Mouse (Mus musculus) layer of hippocampus, adult 2 months (tissue): Measurements from ENCODE around the gene Pik3c2b. TPM values are rescaled to one million over a fixed set of nuclear protein-coding genes. Genes with fewer than 3 reads are reported as not detected.
A peak's percentile ranks its signal among the peaks of the same experiment; 100 is the strongest.
"Not testable (repeated sequence)": the region's sequence is repeated elsewhere in the genome, so short reads cannot be mapped to it uniquely, and the experiment has no call there.

Source experiments
- DNase-seq, 2 experiments: peaks; one replicate each; pipeline ENCODE4 v3.0.0; 2022; ENCODE audit warnings: low spot score in 2 of 2
- H3K27ac ChIP-seq: fragments of 200-600 bp; 2 replicates; pipeline ENCODE4 v1.8.1; 2022
- H3K4me3 ChIP-seq: fragments of 200-600 bp; 2 replicates; pipeline ENCODE4 v1.8.1; 2022; ENCODE audit warnings: mild to moderate bottlenecking
- CTCF ChIP-seq: fragments of 200-600 bp; conservative IDR thresholded peaks from 2 replicates; pipeline ENCODE4 v1.8.1; 2022; ENCODE audit warnings: antibody characterized with exemption, mild to moderate bottlenecking, moderate library complexity
- long read RNA-seq, 2 experiments: library from polyadenylated mRNA; stranded (forward); transcript quantifications; one replicate each; pipeline ENCODE4 v2.0.0; 2021; ENCODE audit warnings: borderline mapping rate in 2 of 2
- total RNA-seq, 2 experiments: library from RNA; stranded (reverse); gene quantifications; 2 replicates each; pipeline ENCODE4 v1.2.3; 2021

Pik3c2b gene
- total RNA-seq = 10 to 100 TPM; 13.7 to 15.5 TPM
- long read RNA-seq, experiment 1, partial matches to known transcripts = 3 of 4 reads
- long read RNA-seq, experiment 1, other reads (novel, unspliced or antisense) = 0 of 4 reads
- long read RNA-seq, experiment 2, full-length matches to known transcripts = 1 of 3 reads
- long read RNA-seq, experiment 2, partial matches to known transcripts = 2 of 3 reads
- long read RNA-seq, experiment 2, other reads (novel, unspliced or antisense) = 0 of 3 reads

- TF ChIP-seq CTCF = no peak
- no peak for DNase-seq
- H3K4me3 ChIP-seq = peak within 1 kb of the TSS; percentile 85
- H3K27ac ChIP-seq = peak within 1 kb of the TSS; percentile 96
These were observed at the start of gene Pik3c2b for GRCm38 (mm10) chr1:133045011-133045860. Gene Pik3c2b (plus strand): TSS chr1:133045667.

- H3K27ac ChIP-seq = no peak overlapping the region
- DNase-seq = no peak
- no peak overlapping the region for H3K4me3 ChIP-seq
- no peak for TF ChIP-seq CTCF
These were observed 45.1 kb upstream of the Pik3c2b start for GRCm38 (mm10) chr1:133000347-133000746.

- H3K4me3 ChIP-seq = no peak overlapping the region
- no peak for TF ChIP-seq CTCF
- no peak overlapping the region for H3K27ac ChIP-seq
- DNase-seq = no peak
These were observed 38.9 kb upstream of the Pik3c2b start for GRCm38 (mm10) chr1:133006571-133006970.

- no peak for TF ChIP-seq CTCF
- Histone ChIP-seq H3K27ac (no peak overlapping the region), H3K4me3 (no peak overlapping the region)
- no peak for DNase-seq
These were observed 33.3 kb upstream of the Pik3c2b start for GRCm38 (mm10) chr1:133011955-133012841.

GRCm38 (mm10) chr1:133013331-133013730, 32.1 kb upstream of the Pik3c2b start:
- H3K4me3 ChIP-seq = no peak overlapping the region
- no peak overlapping the region for H3K27ac ChIP-seq
- peak; percentile 64 for TF ChIP-seq CTCF
- DNase-seq = no peak

- H3K4me3 ChIP-seq = no peak overlapping the region
- TF ChIP-seq CTCF = no peak
- no peak for DNase-seq
These were observed 31.3 kb upstream of the Pik3c2b start for GRCm38 (mm10) chr1:133014196-133014595.

GRCm38 (mm10) chr1:133016775-133017428, 28.6 kb upstream of the Pik3c2b start:
- no peak for DNase-seq
- Histone ChIP-seq H3K27ac (no peak overlapping the region), H3K4me3 (no peak overlapping the region)
- no peak for TF ChIP-seq CTCF

More at GRCm38 (mm10) chr1:133014196-133014595, 31.3 kb upstream of the Pik3c2b start:
- H3K27ac ChIP-seq = no peak overlapping the region

- Histone ChIP-seq H3K4me3 (no peak overlapping the region), H3K27ac (no peak overlapping the region)
- DNase-seq = no peak
- TF ChIP-seq CTCF = no peak
These were observed 26.9 kb upstream of the Pik3c2b start for GRCm38 (mm10) chr1:133018580-133018979.

- H3K27ac ChIP-seq = no peak overlapping the region
- no peak for TF ChIP-seq CTCF
- no peak for DNase-seq
- no peak overlapping the region for H3K4me3 ChIP-seq
These were observed 26.2 kb upstream of the Pik3c2b start for GRCm38 (mm10) chr1:133019312-133019711.

GRCm38 (mm10) chr1:133020137-133020894, 25.2 kb upstream of the Pik3c2b start:
- Histone ChIP-seq H3K4me3 (no peak overlapping the region), H3K27ac (no peak overlapping the region)
- no peak for DNase-seq
- no peak for TF ChIP-seq CTCF

GRCm38 (mm10) chr1:133021391-133021790, 24.1 kb upstream of the Pik3c2b start:
- DNase-seq = no peak
- peak; percentile 56 for TF ChIP-seq CTCF

GRCm38 (mm10) chr1:133021971-133022370, 23.5 kb upstream of the Pik3c2b start:
- not testable (repeated sequence) for DNase-seq, H3K27ac ChIP-seq, H3K4me3 ChIP-seq

More at GRCm38 (mm10) chr1:133021391-133021790, 24.1 kb upstream of the Pik3c2b start:
- Histone ChIP-seq H3K27ac (no peak overlapping the region), H3K4me3 (no peak overlapping the region)

- not testable (repeated sequence) for DNase-seq, H3K4me3 ChIP-seq, H3K27ac ChIP-seq
These were observed 21.7 kb upstream of the Pik3c2b start for GRCm38 (mm10) chr1:133023723-133024122.
